Comparison of ENCODE assay signal across 24 mouse cellular contexts in genomic region chr5:5358019-5358717, GRCm38 (mm10).
A peak's percentile ranks its signal among the peaks of the same experiment; 100 is the strongest.
DNase-seq lines count a peak whose midpoint lies in the region; ATAC-seq lines count a peak whose summit lies in the region.
"Had no signal": no experiment of that assay in that cellular context is flagged by ENCODE, and none has a peak within 500 bp of the region (broad histone marks: within the 10 kb centered on the region; RNA-seq: fewer than 3 reads in every experiment).

No protein-coding gene starts in this region.

- peak; percentile 64; the same call in 1 of the 2 replicates for ATAC-seq in frontal cortex, adult (ENCODE audit: low TSS enrichment)
- ATAC-seq in heart, embryonic 14.5 days (ENCODE audit: insufficient number of reproducible peaks, insufficient read depth, low FRiP score, low read depth), result no peak
- ATAC-seq in lung, embryonic 16.5 days (ENCODE audit: low read depth), result peak; percentile 36; the same call in 1 of the 2 replicates
- ATAC-seq in intestine, embryonic 16.5 days, result peak; percentile 69; the same call in 1 of the 2 replicates
- ATAC-seq: activated CD4-positive, CD25-positive, alpha-beta regulatory T cell, adult 4 months; forebrain, postnatal 0 days had no signal

- H3K4me3 ChIP-seq in heart, embryonic 14.5 days (ENCODE audit: control insufficient read depth in 1 of 2, insufficient read depth in 1 of 2, low read depth in 1 of 2, low read length in 2 of 2), result no peak overlapping the region
- H3K4me3 ChIP-seq in lung, embryonic 16.5 days (ENCODE audit: low read length), result no peak overlapping the region
- no peak overlapping the region for H3K4me3 ChIP-seq in intestine, embryonic 16.5 days (ENCODE audit: low read length)
- H3K4me3 ChIP-seq: embryonic facial prominence, embryonic 10.5 days; forebrain, embryonic 10.5 days; hindbrain, embryonic 12.5 days; liver, embryonic 13.5 days; megakaryocyte, embryonic 14.5 days; neural tube, embryonic 12.5 days had no signal

- H3K4me2 ChIP-seq in heart, embryonic 14.5 days (ENCODE audit: low read length), result peak overlapping the region; percentile 45
- H3K4me2 ChIP-seq in lung, embryonic 16.5 days (ENCODE audit: low read depth, low read length), result no peak overlapping the region
- H3K4me2 ChIP-seq in intestine, embryonic 16.5 days (ENCODE audit: low read depth, low read length), result no peak overlapping the region
- H3K4me2 ChIP-seq: hindbrain, embryonic 12.5 days; liver, embryonic 13.5 days; neural tube, embryonic 12.5 days had no signal

- 52% methylated on average over 18 of the region's 18 CpGs for WGBS in heart, embryonic 14.5 days
- WGBS in lung, embryonic 16.5 days, result 70% methylated on average over 18 of the region's 18 CpGs
- 54% methylated on average over 18 of the region's 18 CpGs for WGBS in intestine, embryonic 16.5 days

- DNase-seq in frontal cortex, postnatal 25 days (ENCODE audit: low spot score in 2 of 2), result no peak
- DNase-seq in heart, postnatal 4 days, result no peak
- DNase-seq in lung, adult 18-20 months, result no peak
- no peak for DNase-seq in left cerebral cortex, adult 11 months (ENCODE audit: low spot score)
- DNase-seq: adrenal gland, adult 8-10 months; cerebellum, adult 11-12 months; cerebellum, postnatal 10 days; forebrain, postnatal 0 days; kidney, adult 8-10 months; kidney, postnatal 10 days; liver, embryonic 13.5 days; midbrain, embryonic 14.5 days; right cerebral cortex, postnatal 14 days; thymus, postnatal 14 days had no signal

- no peaks in the 10 kb centered on the region for H3K27me3 ChIP-seq in heart, embryonic 14.5 days (ENCODE audit: control insufficient read depth, insufficient read depth, low read length)
- H3K27me3 ChIP-seq in lung, embryonic 16.5 days (ENCODE audit: control insufficient read depth, insufficient read depth, low read depth, low read length), result no peaks in the 10 kb centered on the region
- no peaks in the 10 kb centered on the region for H3K27me3 ChIP-seq in intestine, embryonic 16.5 days (replicated peaks; ENCODE audit: control insufficient read depth, insufficient read depth, low read length)
- H3K27me3 ChIP-seq: hindbrain, embryonic 12.5 days; liver, embryonic 13.5 days; megakaryocyte, embryonic 14.5 days; neural tube, embryonic 12.5 days had no signal

- H3K4me1 ChIP-seq in heart, embryonic 14.5 days (ENCODE audit: control insufficient read depth in 2 of 2, insufficient read depth in 2 of 2, low read length in 2 of 2), result peaks cover 4 to 18% of the 10 kb centered on the region in 2 experiments; a peak in 3 of 4 replicates
- peaks cover 28% of the 10 kb centered on the region for H3K4me1 ChIP-seq in lung, embryonic 16.5 days (replicated peaks; ENCODE audit: control insufficient read depth, insufficient read depth, low read length)
- H3K4me1 ChIP-seq in intestine, embryonic 16.5 days (ENCODE audit: control insufficient read depth, insufficient read depth, low read length), result peaks cover 4% of the 10 kb centered on the region
- H3K4me1 ChIP-seq: hindbrain, embryonic 12.5 days; liver, embryonic 13.5 days; neural tube, embryonic 12.5 days had no signal

- peaks cover 3% of the 10 kb centered on the region; the same call in 1 of the 2 replicates for H3K9me3 ChIP-seq in heart, embryonic 14.5 days (ENCODE audit: control insufficient read depth, low read length)
- peaks cover 3% of the 10 kb centered on the region; the same call in 1 of the 2 replicates for H3K9me3 ChIP-seq in lung, embryonic 16.5 days (ENCODE audit: control insufficient read depth, low read length)
- no peaks in the 10 kb centered on the region for H3K9me3 ChIP-seq in intestine, embryonic 16.5 days (ENCODE audit: control insufficient read depth, low read length)
- H3K9me3 ChIP-seq: liver, embryonic 13.5 days; neural tube, embryonic 12.5 days had no signal

- no peak overlapping the region for H3K27ac ChIP-seq in heart, embryonic 14.5 days (replicated peaks in 1 of 2; ENCODE audit: control insufficient read depth in 1 of 2, insufficient read depth in 1 of 2, low read depth in 2 of 2, low read length in 2 of 2)
- H3K27ac ChIP-seq in lung, embryonic 16.5 days (ENCODE audit: low read length), result peak overlapping the region; percentile 15; the same call in 1 of the 2 replicates
- no peak overlapping the region for H3K27ac ChIP-seq in intestine, embryonic 16.5 days (ENCODE audit: low read length)
- H3K27ac ChIP-seq: embryonic facial prominence, embryonic 10.5 days; forebrain, embryonic 10.5 days; hindbrain, embryonic 12.5 days; liver, embryonic 13.5 days; neural tube, embryonic 12.5 days had no signal

- 0 out of 2 replicates have a peak, but pooled peaks cover 2% of the 10 kb centered on the region for H3K36me3 ChIP-seq in heart, embryonic 14.5 days (ENCODE audit: control insufficient read depth, insufficient read depth, low read length)
- peaks cover 11% of the 10 kb centered on the region for H3K36me3 ChIP-seq in lung, embryonic 16.5 days (ENCODE audit: control insufficient read depth, insufficient read depth, low read length)
- H3K36me3 ChIP-seq in intestine, embryonic 16.5 days (ENCODE audit: control insufficient read depth, insufficient read depth, low read length), result no peaks in the 10 kb centered on the region
- H3K36me3 ChIP-seq: hindbrain, embryonic 12.5 days; liver, embryonic 13.5 days; neural tube, embryonic 12.5 days had no signal

- H3K9ac ChIP-seq in heart, embryonic 14.5 days (ENCODE audit: low read length), result no peak overlapping the region
- H3K9ac ChIP-seq in lung, embryonic 16.5 days (ENCODE audit: low read length), result no peak overlapping the region
- H3K9ac ChIP-seq in intestine, embryonic 16.5 days (ENCODE audit: low read depth, low read length), result no peak overlapping the region
- H3K9ac ChIP-seq: forebrain, postnatal 0 days; hindbrain, embryonic 12.5 days; liver, embryonic 13.5 days; neural tube, embryonic 12.5 days had no signal
